Mouse (Mus musculus) cerebellum, adult 2 months (tissue): ENCODE results near the gene Hif1an.

ENCODE experiments used
- CTCF ChIP-seq: fragments of 200-500 bp; IDR thresholded peaks from 2 replicates; pipeline ENCODE4 v1.5.1; 2011; ENCODE audit warnings: low read depth, mild to moderate bottlenecking, control low read depth, low read length, moderate library complexity, borderline replicate concordance; ENCODE audit not compliant: insufficient read depth
- POLR2A ChIP-seq: fragments of 200-500 bp; IDR thresholded peaks from 2 replicates; pipeline ENCODE4 v1.6.1; 2011; ENCODE audit warnings: low read length, control low read depth, borderline replicate concordance; ENCODE audit not compliant: insufficient read depth

DNA sequence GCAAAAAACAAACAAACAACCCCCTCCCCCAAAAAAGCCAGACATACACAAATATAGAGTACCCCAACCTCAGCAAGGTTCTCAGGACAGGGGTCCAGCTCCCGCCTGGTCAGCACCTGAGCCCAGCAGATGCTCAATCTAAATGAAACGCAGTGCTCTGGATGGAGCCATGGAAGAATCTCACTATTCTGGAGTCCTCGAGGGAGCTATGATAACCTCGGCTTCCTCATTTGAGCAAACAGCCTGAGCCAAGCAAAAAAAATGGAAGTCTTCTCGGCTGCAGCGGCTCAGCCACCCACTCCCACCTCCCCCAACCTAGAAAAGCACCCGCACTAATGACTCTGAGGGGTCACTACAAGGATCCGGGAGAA, 8.2 kb upstream of the Hif1an start:
- no peak for TF ChIP-seq CTCF
- TF ChIP-seq POLR2A, result no peak
